Mouse (Mus musculus) myocyte (in vitro differentiated cells): ENCODE results near the gene Dnah14.

Experiments used
- CEBPB ChIP-seq: IDR thresholded peaks from 2 replicates; pipeline ENCODE4 v1.6.1; 2011; ENCODE audit warnings: mild to moderate bottlenecking, moderate library complexity; ENCODE audit not compliant: poor library complexity, insufficient read depth, severe bottlenecking
- E2F4 ChIP-seq: IDR thresholded peaks from one replicate; pipeline ENCODE4 v1.6.1; 2011; ENCODE audit warnings: mild to moderate bottlenecking, control low read depth, moderate library complexity; ENCODE audit not compliant: insufficient read depth
- MAX ChIP-seq: IDR thresholded peaks from one replicate; pipeline ENCODE4 v1.6.1; 2011; ENCODE audit warnings: low read depth, mild to moderate bottlenecking, control low read depth
- MYOD1 ChIP-seq, 3 experiments: IDR thresholded peaks; one replicate each; pipeline ENCODE4 v1.6.1; 2011; ENCODE audit warnings: control low read depth in 2 of 3, low read depth in 2 of 3, mild to moderate bottlenecking in 2 of 3, moderate library complexity in 1 of 3; ENCODE audit not compliant: insufficient read length in 2 of 3, control insufficient read depth in 1 of 3
- POLR2A ChIP-seq: IDR thresholded peaks from one replicate; pipeline ENCODE4 v1.6.1; 2011; ENCODE audit warnings: low read depth, mild to moderate bottlenecking, control low read depth, moderate library complexity; ENCODE audit not compliant: insufficient read length
- POLR2AphosphoS2 ChIP-seq: IDR thresholded peaks from one replicate; pipeline ENCODE4 v1.6.1; 2011; ENCODE audit warnings: low read depth, control low read depth; ENCODE audit not compliant: insufficient read length
- REST ChIP-seq: IDR thresholded peaks from one replicate; pipeline ENCODE4 v1.6.1; 2011; ENCODE audit warnings: mild to moderate bottlenecking, control low read depth, moderate library complexity; ENCODE audit not compliant: insufficient read depth, insufficient read length
- SRF ChIP-seq: IDR thresholded peaks from one replicate; pipeline ENCODE4 v1.6.1; 2011; ENCODE audit warnings: low read depth; ENCODE audit not compliant: control insufficient read depth, insufficient read length
- TCF12 ChIP-seq: IDR thresholded peaks from one replicate; pipeline ENCODE4 v1.6.1; 2011; ENCODE audit warnings: mild to moderate bottlenecking, control low read depth; ENCODE audit not compliant: poor library complexity, insufficient read depth, severe bottlenecking
- TCF3 ChIP-seq: IDR thresholded peaks from one replicate; pipeline ENCODE4 v1.6.1; 2011; ENCODE audit warnings: low read depth, control low read depth; ENCODE audit not compliant: insufficient read length
- USF1 ChIP-seq: IDR thresholded peaks from one replicate; pipeline ENCODE4 v1.6.1; 2011; ENCODE audit warnings: low read depth, mild to moderate bottlenecking, control low read depth, moderate library complexity

- TF ChIP-seq MAX, result no peak
- TF ChIP-seq REST, result no peak
- no peak for TF ChIP-seq USF1
- peak; percentile 82 for TF ChIP-seq POLR2A
- peak; percentile 88 for TF ChIP-seq POLR2AphosphoS2
- TF ChIP-seq SRF, result no peak
- no peak for TF ChIP-seq MYOD1 (IDR thresholded peaks at IDR 0.05; ENCODE audit: control insufficient read depth in 1 of 3, insufficient read length in 2 of 3, low read depth in 2 of 3)
- TF ChIP-seq TCF3, result peak; percentile 7
- TF ChIP-seq CEBPB, result no peak
- TF ChIP-seq E2F4, result peak; percentile 65
- TF ChIP-seq TCF12, result no peak
These were observed 265.7 kb downstream of the Dnah14 start for GRCm38 (mm10) chr1:181841864-181842672.
